Mouse (Mus musculus): Measurements from ENCODE around the gene Ppp1r1a. TPM values are rescaled to one million over a fixed set of nuclear protein-coding genes. Genes with fewer than 3 reads are reported as not detected.

Gene Ppp1r1a
- 84.1 and 105 TPM in 2 replicates for polyA plus RNA-seq (2015; fragmentation: Nextera tagmentation; extraction: Ambion mirVana)

DNA sequence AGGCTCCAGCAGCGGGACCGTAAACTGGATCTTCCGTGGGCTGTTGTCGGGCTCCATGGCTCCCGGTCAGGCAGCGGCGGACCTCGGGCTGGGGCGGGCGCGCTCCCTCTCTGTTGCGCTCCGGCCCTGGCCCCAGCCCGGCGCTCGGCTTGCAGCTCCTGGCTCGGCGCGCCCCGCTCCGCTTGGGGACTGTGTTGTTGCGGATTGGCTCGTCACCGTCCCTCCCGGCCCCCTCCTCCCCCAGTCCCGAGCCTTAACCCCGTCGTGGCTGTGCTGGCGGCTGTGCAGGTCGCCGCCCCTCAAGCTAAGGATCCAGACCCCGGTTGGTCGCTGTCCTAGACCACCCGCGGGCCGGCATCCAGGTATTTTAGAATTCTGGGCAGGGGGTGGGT lies at the start of gene Ppp1r1a:
Ppp1r1a (minus strand) TSS at position 182 of the 392 bp plus-strand sequence.

DNA sequence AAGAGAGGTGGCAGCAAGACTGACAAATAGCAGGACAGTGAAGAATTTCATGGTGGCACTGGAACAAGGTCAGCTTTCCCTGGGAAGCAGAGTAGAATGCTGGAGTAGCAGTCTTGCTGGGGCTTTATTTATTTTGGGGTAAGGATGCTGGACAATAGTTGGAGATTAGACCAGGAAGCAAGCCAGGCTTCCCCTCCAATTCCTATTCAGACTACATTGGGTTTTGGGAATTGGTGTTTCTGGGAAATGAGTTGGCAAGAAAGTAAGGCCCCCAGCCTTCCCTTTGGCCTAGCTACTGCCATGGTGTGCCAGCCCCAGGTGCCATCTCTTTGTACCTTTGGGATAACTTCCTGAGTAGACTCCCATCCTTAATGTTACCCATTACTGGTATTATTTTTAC lies 27.2 kb upstream of the Ppp1r1a start, which contains the start of gene Glycam1:
Glycam1 (minus strand) TSS at position 101 of the 400 bp plus-strand sequence.

DNA sequence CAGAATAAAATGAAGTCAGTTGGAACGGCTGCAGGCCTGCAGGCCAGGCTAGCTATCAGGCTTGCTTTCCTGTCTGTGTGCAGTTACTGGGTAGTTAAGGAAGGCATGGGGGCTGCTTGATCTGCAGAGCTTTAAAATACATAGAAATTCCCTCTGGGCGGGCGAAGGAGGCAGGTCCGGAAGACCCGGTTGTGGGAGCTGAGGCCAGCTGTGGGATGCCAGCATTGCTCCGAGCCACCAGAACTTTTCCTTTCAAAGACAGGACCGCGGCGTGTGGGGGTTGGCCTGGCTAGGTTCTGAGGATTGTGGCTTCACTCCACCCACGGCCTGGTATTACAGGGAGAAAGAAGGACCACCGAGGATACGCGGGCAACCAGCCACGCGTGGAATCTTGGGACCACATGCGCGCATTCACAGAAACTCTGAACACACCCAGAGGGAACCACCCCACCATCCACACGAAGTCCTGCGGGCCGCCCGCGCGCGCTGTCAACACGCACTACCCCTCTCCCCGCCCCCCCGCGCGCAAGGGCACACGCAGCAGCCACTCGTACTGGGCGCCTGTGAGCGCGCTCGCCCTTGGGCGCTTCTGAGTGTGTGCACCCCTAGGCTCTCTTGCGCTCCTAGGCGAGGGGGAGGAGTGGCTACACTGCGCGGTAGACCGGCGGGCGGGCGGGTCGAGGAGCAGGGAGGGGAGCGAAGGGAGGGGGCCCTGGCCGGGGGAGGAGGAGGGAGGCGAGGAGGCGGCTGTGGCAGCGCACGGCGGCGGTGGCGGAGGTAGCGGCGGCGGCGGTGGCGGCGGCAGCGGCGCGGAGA lies 35.2 kb downstream of the Ppp1r1a start, which contains the start of gene Pde1b:
Pde1b (plus strand) TSS at position 600 of the 816 bp plus-strand sequence.

Other genes starting within 250 kb of the Ppp1r1a start
- 0.14 TPM in 1 of 2 replicates, not detected in the other for gene Gpr84, start 227.4 kb downstream of the Ppp1r1a start, polyA plus RNA-seq (2015; fragmentation: Nextera tagmentation; extraction: Ambion mirVana)
- 11.7 and 14.2 TPM in 2 replicates for gene Zfp385a, start 197.9 kb downstream of the Ppp1r1a start, polyA plus RNA-seq (2015; fragmentation: Nextera tagmentation; extraction: Ambion mirVana)
- gene Itga5, start 171.2 kb downstream of the Ppp1r1a start, polyA plus RNA-seq (2015; fragmentation: Nextera tagmentation; extraction: Ambion mirVana), result 28.8 and 29.7 TPM in 2 replicates
- 0.34 TPM in 1 of 2 replicates, not detected in the other for gene Gtsf1, start 107.5 kb downstream of the Ppp1r1a start, polyA plus RNA-seq (2015; fragmentation: Nextera tagmentation; extraction: Ambion mirVana)
- not detected in 2 replicates for gene Gtsf2, start 89.5 kb downstream of the Ppp1r1a start, polyA plus RNA-seq (2015; fragmentation: Nextera tagmentation; extraction: Ambion mirVana)
- 2.5 and 3.1 TPM in 2 replicates for gene Nckap1l, start 84.2 kb downstream of the Ppp1r1a start, polyA plus RNA-seq (2015; fragmentation: Nextera tagmentation; extraction: Ambion mirVana)
- gene Pde1b, start 35.0 kb downstream of the Ppp1r1a start, polyA plus RNA-seq (2015; fragmentation: Nextera tagmentation; extraction: Ambion mirVana), result 1.1 and 1.3 TPM in 2 replicates
- gene Glycam1, start 27.1 kb upstream of the Ppp1r1a start, polyA plus RNA-seq (2015; fragmentation: Nextera tagmentation; extraction: Ambion mirVana), result 0.16 and 0.67 TPM in 2 replicates
- not detected in 2 replicates for gene Mucl1, start 217.5 kb upstream of the Ppp1r1a start, polyA plus RNA-seq (2015; fragmentation: Nextera tagmentation; extraction: Ambion mirVana)